Mouse (Mus musculus) midbrain, embryonic 10.5 days (tissue): Measurements from ENCODE around the gene Sec14l3. TPM values are rescaled to one million over a fixed set of nuclear protein-coding genes. Genes with fewer than 3 reads are reported as not detected.
"Not testable (repeated sequence)": the region's sequence is repeated elsewhere in the genome, so short reads cannot be mapped to it uniquely, and the experiment has no call there.

Source experiments
- DNase-seq: peaks from one replicate; pipeline ENCODE4 v3.0.0-alpha.2; 2017; ENCODE audit warnings: low spot score
- H3K27ac ChIP-seq: fragments of 300-500 bp; sonication (generic); replicated peaks from 2 replicates; pipeline ENCODE4 v1.5.1; 2016; ENCODE audit warnings: mild to moderate bottlenecking
- H3K27me3 ChIP-seq: fragments of 300-500 bp; sonication (generic); 2 replicates; pipeline ENCODE4 v1.6.1; 2016; ENCODE audit warnings: low read depth, mild to moderate bottlenecking; ENCODE audit not compliant: poor library complexity, severe bottlenecking
- H3K36me3 ChIP-seq: fragments of 300-500 bp; sonication (generic); 2 replicates; pipeline ENCODE4 v1.6.1; 2016; ENCODE audit warnings: mild to moderate bottlenecking, moderate library complexity
- H3K4me1 ChIP-seq: fragments of 300-500 bp; sonication (generic); 2 replicates; pipeline ENCODE4 v1.6.1; 2016
- H3K4me3 ChIP-seq: fragments of 300-500 bp; sonication (generic); 2 replicates; pipeline ENCODE4 v1.5.1; 2016; ENCODE audit warnings: mild to moderate bottlenecking, moderate library complexity
- H3K9me3 ChIP-seq: fragments of 300-500 bp; sonication (generic); replicated peaks from 2 replicates; pipeline ENCODE4 v1.6.1; 2016; ENCODE audit warnings: mild to moderate bottlenecking
- WGBS: fragments of 180-500 bp; shearing (Covaris S2); methylation state at CpG from one replicate; pipeline ENCODE4 v1.1.7; 2016; 5-methylcytosine and 5-hydroxymethylcytosine counted together
- polyA plus RNA-seq: library from polyadenylated mRNA; unstranded; fragments of >200 nt; fragmentation: Nextera tagmentation; extraction: Ambion mirVana; gene quantifications from 2 replicates; pipeline ENCODE4 v1.2.1, GENCODE M21; 2016

Sec14l3 gene
- polyA plus RNA-seq, 1 experiment from 2014 or later = not detected

DNA sequence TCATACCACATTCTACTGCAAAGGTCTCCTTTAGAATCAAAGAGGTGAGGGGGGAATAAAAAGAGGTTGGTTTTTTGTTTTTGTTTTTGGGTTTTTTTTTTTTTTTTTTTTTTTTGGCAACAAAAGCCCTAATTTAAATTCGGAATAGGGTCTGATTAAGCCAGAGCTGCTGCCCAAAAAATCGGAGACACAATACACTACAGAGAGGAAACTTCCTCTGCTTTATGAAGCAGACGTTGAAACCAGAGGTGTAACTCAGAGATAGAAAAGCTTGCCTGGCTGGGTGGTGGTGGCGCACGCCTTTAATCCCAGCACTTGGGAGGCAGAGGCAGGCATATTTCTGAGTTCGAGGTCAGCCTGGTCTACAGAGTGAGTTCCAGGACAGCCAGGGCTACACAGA, 49.9 kb downstream of the Sec14l3 start:
- 83% methylated on average over 6 of the region's 6 CpGs for WGBS
- peaks cover 20% of the 10 kb centered on the region for H3K4me1 ChIP-seq
- not testable (repeated sequence) for H3K27ac ChIP-seq, DNase-seq, H3K9me3 ChIP-seq, H3K36me3 ChIP-seq, H3K4me3 ChIP-seq
- H3K27me3 ChIP-seq = peaks cover 38% of the 10 kb centered on the region

DNA sequence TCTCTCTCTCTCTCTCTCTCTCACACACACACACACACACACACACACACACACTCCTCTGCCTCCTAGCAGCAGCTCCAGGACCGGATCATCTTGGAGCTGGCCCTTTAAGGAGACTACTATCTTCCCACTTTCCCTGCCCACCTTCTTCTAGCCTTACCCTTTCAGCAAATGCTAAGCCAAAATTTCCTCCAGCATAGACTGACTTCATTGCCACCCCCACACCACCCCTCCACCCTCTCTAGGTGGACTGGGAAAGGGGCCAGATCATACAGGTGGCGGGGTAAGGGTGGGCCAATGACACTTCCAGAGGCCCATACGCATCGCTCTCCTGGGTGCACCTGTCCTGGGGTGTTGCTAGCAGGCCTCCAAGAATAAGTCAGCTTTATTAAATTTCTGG, 50.8 kb downstream of the Sec14l3 start:
- Histone ChIP-seq H3K9me3 (no peaks in the 10 kb centered on the region), H3K27ac (no peak overlapping the region), H3K36me3 (no peaks in the 10 kb centered on the region), H3K4me1 (peaks cover 20% of the 10 kb centered on the region), H3K27me3 (peaks cover 47% of the 10 kb centered on the region), H3K4me3 (no peak overlapping the region)
- no peak for DNase-seq
- WGBS = 88% methylated on average over 4 of the region's 4 CpGs

DNA sequence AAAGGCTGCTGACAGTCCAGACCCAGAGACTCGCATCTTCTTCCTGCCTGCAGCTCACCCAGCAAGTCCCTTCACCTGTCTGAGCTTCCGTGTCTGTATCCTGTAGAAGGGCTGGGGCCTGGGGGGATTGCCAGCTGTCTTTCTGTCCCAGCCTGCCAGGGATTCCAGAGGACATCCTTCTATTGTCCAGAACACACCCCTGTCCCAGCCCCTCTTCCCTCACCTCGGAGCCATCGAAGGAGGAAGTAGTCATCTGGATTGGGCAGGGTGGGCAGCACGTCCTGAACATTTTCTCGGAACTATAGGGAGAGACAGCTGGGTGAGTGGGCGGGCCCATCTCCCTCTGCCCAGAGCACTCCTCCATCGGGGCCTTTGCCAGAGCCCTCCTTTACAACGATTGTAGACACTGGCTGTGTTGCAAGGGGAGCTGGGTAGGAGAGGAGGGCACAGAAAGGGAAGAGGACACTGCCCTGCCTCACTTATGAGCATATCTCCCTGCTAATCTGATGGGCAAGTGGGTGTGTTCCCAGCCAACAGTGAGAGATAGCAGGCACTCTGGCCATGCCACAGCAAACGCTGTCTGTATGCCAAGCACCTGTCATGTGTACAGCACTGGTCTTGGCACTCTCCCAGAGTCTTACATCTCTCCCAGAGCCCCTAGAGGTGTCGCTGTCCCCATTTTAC, 52.0 kb downstream of the Sec14l3 start:
- Histone ChIP-seq H3K27ac (no peak overlapping the region), H3K36me3 (no peaks in the 10 kb centered on the region), H3K27me3 (peaks cover 56% of the 10 kb centered on the region), H3K4me3 (no peak overlapping the region), H3K9me3 (no peaks in the 10 kb centered on the region), H3K4me1 (peaks cover 20% of the 10 kb centered on the region)
- WGBS = 73% methylated on average over 11 of the region's 11 CpGs
- DNase-seq = no peak

DNA sequence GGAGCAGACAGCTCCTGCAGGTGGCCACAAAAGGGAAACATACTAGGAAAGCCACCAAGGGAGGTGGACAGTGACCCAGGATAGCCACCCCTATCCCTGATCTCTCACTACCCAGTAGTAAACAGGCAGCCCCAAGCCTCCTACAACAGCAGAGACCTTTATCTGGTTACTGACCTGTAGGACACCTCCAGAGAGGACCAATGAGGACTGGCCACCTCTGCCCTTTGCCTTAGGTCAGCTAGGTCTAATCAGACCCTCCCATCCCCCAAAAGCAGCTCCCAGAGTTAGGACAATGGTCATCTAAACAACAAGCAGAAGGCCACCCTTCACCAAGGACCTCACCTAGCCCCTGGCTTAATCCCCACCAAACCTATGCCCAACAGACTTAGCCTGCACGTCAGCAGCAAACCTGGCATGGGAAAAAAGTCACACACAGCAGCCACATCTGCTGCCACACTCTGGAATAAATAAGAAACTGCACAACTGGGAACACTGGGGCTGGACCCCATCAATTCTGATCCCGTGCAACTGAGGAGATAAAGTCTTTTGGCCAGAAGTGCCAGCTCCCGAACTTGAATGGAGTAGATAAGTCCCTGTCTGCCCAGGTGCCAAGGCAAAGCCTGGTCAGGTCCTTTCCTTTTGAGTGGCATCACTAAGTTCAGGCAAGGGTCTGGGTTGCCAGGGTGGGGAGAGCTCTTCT, 52.9 kb downstream of the Sec14l3 start:
- H3K27ac ChIP-seq = no peak overlapping the region
- 37% methylated on average over 3 of the region's 3 CpGs for WGBS
- peak overlapping the region; percentile 71 for H3K4me3 ChIP-seq
- H3K27me3 ChIP-seq = peaks cover 56% of the 10 kb centered on the region
- DNase-seq = no peak
- no peaks in the 10 kb centered on the region for H3K36me3 ChIP-seq
- no peaks in the 10 kb centered on the region for H3K9me3 ChIP-seq
- peaks cover 20% of the 10 kb centered on the region for H3K4me1 ChIP-seq

DNA sequence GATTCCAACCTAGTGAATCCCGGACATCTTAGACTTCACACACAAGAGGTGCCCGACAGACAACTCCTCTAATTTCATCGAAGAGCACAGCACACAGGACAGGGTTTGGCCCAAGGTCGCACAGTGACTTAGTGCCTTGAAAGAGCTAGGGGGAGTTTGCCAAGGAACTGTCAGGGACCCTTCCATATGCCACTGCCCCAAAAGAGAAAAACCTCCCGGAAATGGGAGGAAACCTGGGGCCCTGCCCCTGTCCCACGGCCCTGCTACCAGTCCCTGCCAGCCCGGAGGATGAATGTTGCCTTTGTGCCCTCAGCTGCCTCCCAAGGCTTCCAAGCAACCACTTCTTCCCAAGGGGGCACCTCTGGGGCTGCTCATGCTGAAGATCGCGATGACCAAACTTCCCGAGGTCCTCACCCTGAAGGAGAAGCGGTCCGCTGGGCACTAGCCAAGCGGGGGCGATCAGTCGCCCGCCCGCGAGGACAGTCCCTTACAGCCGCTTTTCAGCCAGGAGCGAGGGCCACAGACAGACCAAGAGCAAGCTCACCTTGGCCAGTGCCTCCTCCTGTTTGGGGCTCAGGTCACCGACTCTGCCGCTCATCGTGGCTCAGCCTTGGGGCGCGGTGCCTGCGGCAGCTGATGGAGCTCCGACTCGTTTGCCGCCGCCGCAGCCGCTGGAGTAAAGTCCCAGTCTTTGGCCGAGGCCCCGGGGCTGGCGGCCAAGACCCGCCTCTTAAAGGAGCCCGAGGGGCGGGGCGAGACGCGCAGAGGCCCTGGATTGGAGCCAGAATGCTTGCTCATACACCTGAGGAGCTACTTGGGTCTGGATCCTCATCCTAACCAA, 53.7 kb downstream of the Sec14l3 start:
- Histone ChIP-seq H3K27ac (peak overlapping the region; percentile 82), H3K4me3 (peak overlapping the region; percentile 71), H3K36me3 (no peaks in the 10 kb centered on the region), H3K9me3 (no peaks in the 10 kb centered on the region), H3K27me3 (peaks cover 56% of the 10 kb centered on the region), H3K4me1 (peaks cover 23% of the 10 kb centered on the region)
- DNase-seq = peak; percentile 70
- WGBS = 3% methylated on average over 41 of the region's 41 CpGs

DNA sequence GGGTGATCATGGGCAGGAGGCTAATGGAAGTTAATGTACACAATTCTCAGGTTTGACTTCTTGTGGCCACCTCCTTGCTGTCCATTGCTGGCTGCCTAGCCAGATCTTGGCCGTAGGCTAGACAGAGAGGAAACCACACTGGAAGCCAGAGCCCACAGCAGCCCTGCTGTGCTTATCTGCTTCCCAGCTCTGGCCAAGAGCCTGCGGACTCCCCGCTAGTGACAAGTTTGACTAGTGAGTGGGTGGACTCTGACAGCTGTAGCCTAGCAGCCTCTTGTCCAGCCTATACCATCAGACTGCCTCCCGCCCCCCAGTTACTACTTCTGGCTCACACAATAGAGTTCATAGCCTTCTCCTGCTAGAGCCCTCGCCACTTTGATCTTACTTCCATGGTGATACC, 55.0 kb downstream of the Sec14l3 start:
- WGBS = 87% methylated on average over 5 of the region's 5 CpGs
- H3K4me3 ChIP-seq = no peak overlapping the region
- H3K36me3 ChIP-seq = no peaks in the 10 kb centered on the region
- DNase-seq = no peak
- no peak overlapping the region for H3K27ac ChIP-seq
- H3K9me3 ChIP-seq = 0 out of 2 replicates have a peak, but pooled peaks cover 2% of the 10 kb centered on the region
- H3K27me3 ChIP-seq = peaks cover 56% of the 10 kb centered on the region
- peaks cover 23% of the 10 kb centered on the region for H3K4me1 ChIP-seq

DNA sequence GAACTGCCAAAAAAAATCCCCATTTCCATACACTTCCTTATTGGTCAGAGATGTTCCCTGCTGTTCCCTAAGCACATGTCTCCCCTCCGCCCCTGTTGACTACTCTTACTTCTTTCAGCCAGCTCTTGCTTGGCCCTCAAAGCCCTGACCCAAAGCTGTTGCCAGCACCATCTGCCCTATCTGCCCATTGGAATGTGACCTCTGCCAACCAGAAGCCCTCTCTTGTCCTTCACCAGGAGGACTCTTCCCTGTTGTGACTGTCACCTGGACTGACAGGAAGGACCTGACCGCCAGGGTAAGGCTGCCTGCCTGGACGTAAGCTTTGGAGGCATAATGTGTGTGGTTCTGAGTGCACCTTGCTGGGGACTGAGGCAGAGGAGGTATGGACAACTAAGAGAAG, 57.0 kb downstream of the Sec14l3 start:
- Histone ChIP-seq H3K9me3 (peaks cover 2% of the 10 kb centered on the region; the same call in 1 of the 2 replicates), H3K27ac (no peak overlapping the region), H3K4me1 (peaks cover 23% of the 10 kb centered on the region), H3K36me3 (no peaks in the 10 kb centered on the region), H3K4me3 (no peak overlapping the region), H3K27me3 (peaks cover 45% of the 10 kb centered on the region)
- WGBS = 76% methylated on average over 3 of the region's 3 CpGs
- no peak for DNase-seq

DNA sequence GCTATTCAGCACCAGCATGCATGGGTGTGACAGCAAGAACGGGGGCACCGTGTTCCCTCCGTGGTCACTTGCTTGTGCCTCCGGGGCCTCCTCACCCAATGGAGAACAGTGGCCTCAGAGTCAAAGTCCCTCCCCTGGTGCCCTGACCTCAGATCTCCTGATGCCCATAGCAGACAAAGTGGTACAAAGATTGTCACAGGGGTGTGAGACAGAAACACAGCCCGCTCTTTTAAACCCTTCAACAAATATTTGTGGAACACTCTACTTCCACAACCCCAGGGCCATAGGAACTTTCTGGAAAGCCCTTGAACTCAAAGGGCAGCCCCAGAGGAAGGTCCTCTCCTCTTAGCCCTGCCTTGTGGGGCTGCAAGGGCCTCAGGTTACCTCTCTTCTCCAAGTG, 57.6 kb downstream of the Sec14l3 start:
- Histone ChIP-seq H3K27me3 (peaks cover 40% of the 10 kb centered on the region), H3K36me3 (no peaks in the 10 kb centered on the region), H3K4me3 (no peak overlapping the region), H3K4me1 (peaks cover 22% of the 10 kb centered on the region), H3K27ac (no peak overlapping the region), H3K9me3 (peaks cover 2% of the 10 kb centered on the region; the same call in 1 of the 2 replicates)
- no peak for DNase-seq
- WGBS = 82% methylated on average over 5 of the region's 5 CpGs

DNA sequence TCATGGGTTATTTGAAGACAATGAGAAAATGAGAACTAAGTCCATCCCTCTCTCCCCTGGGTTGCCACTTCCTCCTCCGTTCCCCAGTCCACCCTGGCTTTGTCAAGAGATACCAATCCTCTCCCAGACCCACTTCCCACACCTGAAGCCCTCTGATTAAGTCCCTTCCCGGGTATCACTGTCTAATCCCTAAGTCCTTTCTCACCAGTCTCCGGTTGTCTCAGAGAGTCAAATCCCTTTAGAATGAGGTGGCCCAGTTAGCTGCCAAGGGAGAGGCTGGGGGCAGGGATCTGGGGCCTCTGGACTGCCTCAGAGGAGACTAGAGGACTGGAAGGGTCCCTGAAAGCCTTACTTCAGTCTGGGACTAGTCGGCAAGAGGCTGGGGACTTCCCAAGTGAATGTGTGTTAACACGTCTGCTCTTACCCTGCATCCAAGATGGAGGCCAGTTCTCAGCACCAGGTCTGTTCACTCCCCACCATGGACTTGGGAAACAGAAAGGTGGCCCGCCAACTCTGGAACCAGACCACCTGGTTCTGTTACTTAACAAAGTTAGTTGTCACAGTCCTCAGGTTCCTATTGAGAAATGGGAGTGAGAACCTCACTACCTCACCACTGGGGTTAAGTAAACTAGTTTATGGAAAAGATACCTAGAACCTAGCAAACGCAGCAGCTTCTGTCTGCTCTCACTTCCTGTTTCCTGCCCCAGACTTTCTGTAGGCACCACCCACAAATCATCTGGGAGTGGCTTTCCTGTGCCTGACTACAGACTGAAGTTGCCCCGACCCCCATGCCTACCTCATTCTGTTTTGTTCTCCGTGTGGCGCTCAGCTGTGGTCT, 58.3 kb downstream of the Sec14l3 start, which contains the start of gene Sec14l2:
Sec14l2 (minus strand) TSS at position 674 of the 838 bp plus-strand sequence.
- WGBS = 70% methylated on average over 10 of the region's 10 CpGs

DNA sequence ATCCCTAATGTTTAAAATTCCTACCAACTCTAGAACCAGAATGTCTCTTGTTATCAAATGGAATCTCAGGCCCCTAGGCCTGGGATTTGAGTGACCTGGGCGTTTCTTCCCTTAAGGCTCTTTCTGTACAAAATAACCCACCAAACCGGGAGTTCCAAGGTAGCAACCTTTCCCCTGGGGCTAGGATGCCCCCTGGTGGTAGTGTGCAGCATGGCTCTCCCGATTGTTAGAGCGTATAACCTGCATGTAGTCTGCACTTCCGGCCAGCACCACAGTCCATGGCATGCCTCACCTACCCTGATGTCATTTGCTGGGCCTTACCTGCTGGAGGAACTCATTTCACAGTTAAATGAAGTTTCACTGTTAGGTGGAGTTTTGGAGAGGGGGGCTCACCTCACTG, 59.3 kb downstream of the Sec14l3 start:
- WGBS = 69% methylated on average over 5 of the region's 5 CpGs
- Histone ChIP-seq H3K4me1 (peaks cover 5% of the 10 kb centered on the region), H3K36me3 (no peaks in the 10 kb centered on the region)

More for the DNA sequence above, 58.3 kb downstream of the Sec14l3 start, which contains the start of gene Sec14l2:
- Histone ChIP-seq H3K36me3 (no peaks in the 10 kb centered on the region), H3K27ac (no peak within 1 kb of the TSS), H3K4me1 (peaks cover 15% of the 10 kb centered on the region), H3K4me3 (no peak within 1 kb of the TSS), H3K27me3 (peaks cover 33% of the 10 kb centered on the region), H3K9me3 (peaks cover 2% of the 10 kb centered on the region; the same call in 1 of the 2 replicates)
- DNase-seq = no peak

DNA sequence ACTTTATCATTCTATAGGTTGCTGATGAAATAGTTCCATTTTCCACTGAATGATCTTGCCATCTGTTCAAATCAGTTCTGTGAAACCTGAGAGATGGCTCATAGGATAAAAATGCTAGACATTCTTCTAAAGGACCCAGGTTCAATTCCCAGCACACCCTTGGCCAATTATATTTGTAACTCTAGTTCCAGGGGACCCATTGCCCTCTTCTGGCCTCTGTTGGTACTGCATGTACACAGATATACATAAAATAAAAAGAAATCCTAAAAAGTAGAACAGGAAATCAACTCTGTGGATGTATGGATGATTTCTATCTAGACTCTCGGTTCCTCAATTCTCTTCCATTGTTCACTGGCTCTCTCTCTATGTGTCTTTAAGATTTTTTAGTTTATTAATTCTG, 62.4 kb downstream of the Sec14l3 start:
- H3K36me3 ChIP-seq = no peaks in the 10 kb centered on the region
- WGBS = 90% methylated on average over 1 of the region's 1 CpGs
- no peaks in the 10 kb centered on the region for H3K27me3 ChIP-seq

More for the DNA sequence above, 59.3 kb downstream of the Sec14l3 start:
- Histone ChIP-seq H3K9me3 (peaks cover 2% of the 10 kb centered on the region; the same call in 1 of the 2 replicates), H3K27ac (no peak overlapping the region), H3K4me3 (no peak overlapping the region), H3K27me3 (peaks cover 24% of the 10 kb centered on the region)
- DNase-seq = no peak

More for the DNA sequence above, 62.4 kb downstream of the Sec14l3 start:
- Histone ChIP-seq H3K4me3 (no peak overlapping the region), H3K27ac (no peak overlapping the region), H3K9me3 (peaks cover 2% of the 10 kb centered on the region; the same call in 1 of the 2 replicates), H3K4me1 (peaks cover 10% of the 10 kb centered on the region)
- DNase-seq = no peak
